Mouse (Mus musculus) retina, postnatal 1 day (tissue): ENCODE measurements around the gene Dnmt3l.
"Not testable (repeated sequence)": the region's sequence is repeated elsewhere in the genome, so short reads cannot be mapped to it uniquely, and the experiment has no call there.

Source experiments
- DNase-seq: peaks from one replicate; pipeline ENCODE4 v3.0.0-alpha.2; 2012

Dnmt3l gene

GRCm38 (mm10) chr10:78041647-78042046 is at the start of gene Dnmt3l:
Gene Dnmt3l (plus strand): TSS chr10:78041947.
- DNase-seq, result no peak

DNA sequence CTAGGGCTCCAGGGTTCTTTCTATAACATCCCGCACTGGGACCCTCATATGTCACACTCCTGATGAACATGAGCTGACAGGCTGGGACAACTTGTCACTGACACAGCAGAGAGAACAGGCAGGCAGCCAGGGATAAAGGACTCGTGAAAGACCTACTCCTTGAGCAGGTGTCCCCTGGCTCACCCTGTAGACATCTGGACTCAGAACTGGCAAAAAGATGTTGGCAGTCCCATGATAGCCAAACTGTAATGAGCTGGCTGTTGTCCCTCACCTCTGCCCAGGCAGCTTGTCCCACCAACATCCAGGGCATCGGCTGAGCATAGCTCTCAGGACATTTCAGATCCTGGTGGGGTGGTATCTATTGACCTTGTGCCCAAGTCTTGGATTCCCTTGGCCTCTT is 46.1 kb upstream of the Dnmt3l start:
- no peak for DNase-seq

- no peak for DNase-seq
Observed at GRCm38 (mm10) chr10:78000200-78000599, 41.5 kb upstream of the Dnmt3l start.

- no peak for DNase-seq
Observed at GRCm38 (mm10) chr10:78001796-78002195, 40.0 kb upstream of the Dnmt3l start.

GRCm38 (mm10) chr10:78002316-78002715 is 39.4 kb upstream of the Dnmt3l start:
- DNase-seq, result no peak

- DNase-seq, result no peak
Observed at GRCm38 (mm10) chr10:78004479-78005100, 37.2 kb upstream of the Dnmt3l start.

DNA sequence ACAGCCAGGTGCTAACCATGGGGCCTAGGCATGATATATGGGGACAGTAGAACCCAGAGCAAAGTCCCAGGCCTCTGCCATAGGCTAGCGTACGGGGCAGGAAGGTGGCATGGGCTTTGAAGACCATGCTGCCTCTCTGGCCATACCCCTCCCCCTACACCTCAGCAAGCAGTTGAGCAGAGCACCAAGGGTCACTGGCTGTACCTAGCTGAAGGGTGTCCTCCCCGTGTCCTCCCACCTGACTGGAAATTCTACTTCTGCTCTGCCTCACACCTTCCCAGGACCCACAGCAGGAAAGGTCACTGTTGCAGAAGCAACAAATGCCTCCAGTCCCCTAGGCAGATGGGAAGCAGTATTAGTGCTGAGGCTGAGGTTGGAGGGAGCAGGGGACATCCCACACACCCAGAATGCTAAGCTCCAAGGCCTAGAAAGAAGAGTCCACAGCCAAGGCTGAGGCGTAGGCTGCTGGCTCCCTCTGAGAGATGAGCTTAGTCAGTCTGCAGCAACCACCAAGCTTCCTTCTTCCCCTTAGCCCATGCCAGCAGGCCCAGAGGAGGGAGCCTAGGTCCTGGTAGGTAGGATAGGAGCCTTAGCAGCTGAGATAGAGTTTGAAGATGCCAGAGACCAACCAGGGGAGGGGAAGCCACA is 35.8 kb upstream of the Dnmt3l start:
- no peak for DNase-seq

DNA sequence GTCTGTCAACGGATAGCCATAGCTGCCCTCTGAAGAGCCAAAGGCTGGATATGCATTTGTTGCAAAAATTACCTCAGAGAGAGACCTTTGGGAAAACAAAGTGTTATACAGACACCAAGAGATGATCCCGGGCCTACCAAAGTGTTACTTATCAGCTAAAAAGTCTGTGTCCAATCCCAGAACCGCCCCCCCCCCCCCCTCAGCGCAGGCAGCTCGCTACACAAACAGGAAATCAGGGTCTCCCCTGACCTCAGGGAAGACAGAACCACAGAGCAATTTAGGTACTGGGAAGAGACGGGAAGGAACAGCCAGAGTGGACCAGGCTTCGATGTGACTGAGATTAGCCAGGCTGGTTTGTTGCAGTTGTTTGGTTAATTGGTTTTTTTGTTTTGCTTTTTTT is 34.5 kb upstream of the Dnmt3l start:
- DNase-seq, result no peak

DNA sequence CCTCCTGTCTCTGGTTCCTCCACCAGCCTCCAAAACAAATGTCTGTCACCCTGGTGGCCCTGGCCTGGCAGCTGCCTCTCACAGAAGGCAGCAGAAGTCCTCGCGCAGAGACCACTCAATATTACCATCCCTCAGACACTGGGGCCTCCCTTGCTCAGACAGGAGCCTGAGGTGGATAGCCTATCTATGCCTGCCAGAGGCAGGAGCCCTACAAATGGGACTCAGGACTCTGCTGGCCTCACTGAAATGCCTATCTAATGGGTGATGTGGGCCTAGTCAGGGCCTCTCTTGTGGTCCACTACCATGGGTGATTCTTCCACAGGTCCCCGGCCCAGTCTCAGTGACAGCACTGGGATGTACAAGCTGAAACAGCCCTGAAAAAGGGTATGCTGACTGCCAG is 33.6 kb upstream of the Dnmt3l start:
- DNase-seq, result no peak

GRCm38 (mm10) chr10:78009184-78009944 is 32.4 kb upstream of the Dnmt3l start:
- peak; percentile 96 for DNase-seq

- DNase-seq, result no peak
Observed at GRCm38 (mm10) chr10:78009945-78010293, 31.8 kb upstream of the Dnmt3l start, which contains the start of gene Pfkl. Gene Pfkl (minus strand): TSS chr10:78010083.

GRCm38 (mm10) chr10:78010335-78010734 is 31.4 kb upstream of the Dnmt3l start:
- DNase-seq, result no peak

GRCm38 (mm10) chr10:78011116-78011515 is 30.6 kb upstream of the Dnmt3l start:
- DNase-seq, result not testable (repeated sequence)

DNA sequence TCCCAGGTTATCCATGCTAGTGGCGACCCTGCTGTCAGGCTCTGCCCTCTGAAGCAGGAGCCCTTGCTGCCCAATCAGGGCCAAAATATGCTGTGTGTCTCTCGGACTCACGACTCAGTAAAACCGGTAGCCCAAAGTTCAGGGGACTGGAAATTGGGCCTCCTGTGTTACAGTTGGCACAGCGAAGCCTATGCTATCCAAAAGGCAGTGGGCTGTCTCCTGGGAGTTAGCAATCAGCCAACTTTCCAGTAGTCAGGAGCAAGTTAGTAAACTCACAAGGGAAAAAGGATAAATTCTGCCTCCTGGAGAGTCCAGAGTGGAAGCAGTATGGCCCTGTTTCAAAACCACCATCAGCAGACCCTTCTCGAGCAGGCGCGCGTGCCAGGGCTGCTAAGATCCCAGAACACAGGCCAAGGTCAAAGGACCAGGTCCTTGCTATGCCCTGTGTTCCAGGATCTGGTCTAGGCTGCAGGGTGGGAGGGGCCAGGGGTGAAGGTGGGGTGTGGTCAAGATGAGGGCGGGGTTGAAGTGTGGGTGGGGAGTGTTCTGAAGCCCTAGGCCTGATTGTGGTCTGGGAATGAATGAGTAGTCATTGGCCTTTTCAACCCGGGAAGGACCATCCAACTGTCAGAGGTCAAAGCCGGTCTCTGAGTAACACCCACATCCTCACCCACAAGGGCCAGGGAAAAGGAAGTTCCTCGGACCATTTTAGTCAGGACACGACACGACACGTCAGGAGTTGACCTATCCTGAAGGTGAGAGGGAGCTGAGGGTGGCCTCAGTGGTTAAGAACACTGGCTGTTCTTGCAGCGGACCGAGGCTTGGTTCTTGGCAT is 28.9 kb upstream of the Dnmt3l start:
- DNase-seq, result no peak

GRCm38 (mm10) chr10:78015489-78015888 is 26.3 kb upstream of the Dnmt3l start:
- no peak for DNase-seq

GRCm38 (mm10) chr10:78016366-78016765 is 25.4 kb upstream of the Dnmt3l start:
- DNase-seq, result no peak

DNA sequence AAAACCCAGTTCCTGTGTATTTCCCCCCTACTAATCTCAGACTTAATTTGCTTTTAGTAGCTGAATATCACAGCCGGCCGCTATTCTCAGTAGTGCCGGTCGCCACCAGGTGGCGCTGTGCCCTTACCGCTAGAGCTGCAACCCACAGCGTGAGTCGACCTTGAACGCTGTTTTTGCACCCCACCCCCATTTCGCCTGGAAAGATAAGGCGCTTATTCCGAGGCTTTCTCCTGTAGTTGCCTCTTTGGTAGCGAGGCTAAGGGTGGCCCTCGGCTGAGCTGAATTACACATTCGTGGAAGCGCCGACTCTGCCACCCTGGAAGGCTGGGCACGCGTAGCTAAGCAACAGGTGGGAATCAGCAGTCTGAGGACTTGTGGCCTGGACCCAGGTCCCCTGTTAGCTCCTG is 22.9 kb upstream of the Dnmt3l start:
- peak; percentile 91 for DNase-seq

DNA sequence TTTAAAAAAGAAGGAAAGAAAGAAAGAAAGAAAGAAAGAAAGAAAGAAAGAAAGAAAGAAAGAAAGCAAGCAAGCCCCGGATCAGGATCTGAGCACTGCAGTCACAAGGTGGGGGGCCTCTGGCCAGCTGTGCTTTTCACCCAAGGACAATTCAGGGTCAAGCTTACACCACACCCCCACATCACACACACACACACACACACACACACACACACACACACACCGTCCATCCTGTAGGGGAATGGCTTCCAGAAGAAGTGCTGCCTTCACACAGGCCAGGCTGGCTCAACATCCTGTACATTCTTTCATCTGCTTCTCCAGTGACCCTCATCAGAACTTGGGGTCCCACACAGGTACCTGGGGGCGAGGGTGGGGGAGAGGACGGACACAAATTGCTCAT is 22.5 kb upstream of the Dnmt3l start:
- no peak for DNase-seq

DNA sequence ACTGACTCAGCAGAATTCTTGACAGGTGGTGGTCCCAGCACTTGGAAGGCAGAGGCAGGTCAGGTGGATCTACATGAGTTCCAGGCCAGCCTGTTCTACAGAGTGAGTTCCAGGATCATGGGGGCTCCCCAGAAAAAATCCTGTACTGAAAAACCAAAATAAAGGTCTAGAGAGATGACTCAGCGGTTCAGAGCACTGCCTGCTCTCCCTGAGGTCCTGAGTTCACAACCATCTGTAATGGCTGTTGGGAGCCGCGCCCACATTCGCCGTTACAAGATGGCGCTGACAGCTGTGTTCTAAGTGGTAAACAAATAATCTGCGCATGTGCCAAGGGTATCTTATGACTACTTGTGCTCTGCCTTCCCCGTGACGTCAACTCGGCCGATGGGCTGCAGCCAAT is 21.8 kb upstream of the Dnmt3l start:
- not testable (repeated sequence) for DNase-seq

DNA sequence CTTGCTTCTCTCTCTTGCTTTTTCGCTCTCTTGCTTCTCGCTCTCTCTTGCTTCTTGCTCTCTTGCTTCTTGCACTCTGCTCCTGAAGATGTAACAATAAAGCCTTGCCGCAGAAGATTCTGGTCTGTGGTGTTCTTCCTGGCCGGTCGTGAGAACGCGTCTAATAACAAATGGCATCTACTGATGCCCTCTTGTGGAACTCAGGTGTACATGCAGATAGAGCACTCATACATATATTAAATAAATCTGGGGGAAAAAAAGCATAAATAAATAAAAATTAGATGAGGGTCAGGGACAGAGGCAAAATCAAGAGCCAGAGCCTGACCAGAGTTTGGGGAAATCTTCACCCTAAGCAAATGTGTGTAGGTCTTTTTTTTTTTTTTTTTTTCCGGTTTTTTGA is 16.3 kb upstream of the Dnmt3l start:
- not testable (repeated sequence) for DNase-seq

GRCm38 (mm10) chr10:78028129-78028528 is 13.6 kb upstream of the Dnmt3l start:
- DNase-seq, result peak; percentile 86

- DNase-seq, result no peak
Observed at GRCm38 (mm10) chr10:78029080-78029479, 12.7 kb upstream of the Dnmt3l start.

DNA sequence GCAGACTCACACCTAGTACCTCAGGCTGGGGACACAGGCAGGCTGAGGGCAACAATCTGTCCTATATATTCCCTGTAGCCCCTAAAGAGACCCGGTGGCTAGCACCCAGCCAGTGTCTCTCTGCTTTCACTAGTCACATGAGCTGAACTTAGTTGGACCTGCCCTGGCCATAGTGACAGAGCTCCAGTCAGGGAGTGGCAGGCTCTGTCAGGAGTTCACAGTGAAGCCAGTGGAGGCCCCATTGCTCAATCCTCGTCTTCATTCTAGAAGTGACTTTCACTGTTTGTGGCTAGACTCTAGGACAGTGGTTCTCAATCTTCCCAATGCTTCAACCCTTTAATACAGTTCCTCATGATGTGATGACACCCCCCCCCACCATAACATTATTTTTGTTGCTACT is 9.8 kb upstream of the Dnmt3l start:
- no peak for DNase-seq
